Comparison of ENCODE assay signal across 8 mouse cellular contexts in the genomic region with DNA sequence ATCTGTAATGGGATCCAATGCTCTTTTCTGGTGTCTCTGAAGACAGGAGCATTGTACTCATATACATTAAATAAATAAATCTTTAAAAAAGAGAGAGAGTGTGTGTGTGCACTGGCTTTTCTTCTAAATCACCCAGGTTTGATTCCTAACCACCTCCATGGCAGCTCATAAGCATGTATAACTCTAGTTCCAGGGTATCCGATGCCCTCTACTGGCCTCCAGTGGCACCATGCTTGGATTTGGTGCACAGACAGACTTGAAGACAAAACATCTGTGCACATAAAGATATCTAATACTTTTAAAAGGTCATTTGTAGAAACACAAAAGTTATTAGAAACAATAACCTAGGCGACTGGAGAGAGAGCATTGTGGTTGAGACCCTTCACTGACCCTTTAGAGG. TPM values are rescaled to one million over a fixed set of nuclear protein-coding genes. Genes with fewer than 3 reads are reported as not detected.
DNase-seq lines count a peak whose midpoint lies in the region; ATAC-seq and TF ChIP-seq lines count a peak whose summit lies in the region.

No protein-coding gene starts in this region.

- H3K27ac ChIP-seq in embryonic facial prominence, embryonic 10.5 days (replicated peaks): no peak overlapping the region
- H3K27ac ChIP-seq in lung, postnatal 0 days (ENCODE audit: low read length): no peak overlapping the region

- H3K36me3 ChIP-seq in embryonic facial prominence, embryonic 10.5 days (replicated peaks): peaks cover 64% of the 10 kb centered on the region
- peaks cover 15% of the 10 kb centered on the region for H3K36me3 ChIP-seq in lung, postnatal 0 days (ENCODE audit: insufficient read depth, low read length)

- no peak overlapping the region for H3K9ac ChIP-seq in lung, postnatal 0 days (replicated peaks; ENCODE audit: low read depth)

- no peak for TF ChIP-seq EP300 in lung, postnatal 0 days (IDR thresholded peaks at IDR 0.05)

- no peak overlapping the region for H3K4me3 ChIP-seq in embryonic facial prominence, embryonic 10.5 days
- no peak overlapping the region for H3K4me3 ChIP-seq in lung, postnatal 0 days (ENCODE audit: low read depth, low read length)

- H3K9me3 ChIP-seq in embryonic facial prominence, embryonic 10.5 days: no peaks in the 10 kb centered on the region
- no peaks in the 10 kb centered on the region for H3K9me3 ChIP-seq in lung, postnatal 0 days (ENCODE audit: low read length)

- peak; percentile 85 for TF ChIP-seq CTCF in lung, postnatal 0 days (IDR thresholded peaks at IDR 0.05)

- ATAC-seq in lung, postnatal 0 days: no peak; the same call in 1 of the 2 replicates

- H3K4me2 ChIP-seq in lung, postnatal 0 days (replicated peaks; ENCODE audit: low read depth, low read length): no peak overlapping the region

- no peaks in the 10 kb centered on the region for H3K4me1 ChIP-seq in embryonic facial prominence, embryonic 10.5 days
- no peaks in the 10 kb centered on the region for H3K4me1 ChIP-seq in lung, postnatal 0 days (ENCODE audit: insufficient read depth, low read depth, low read length)

- H3K27me3 ChIP-seq in embryonic facial prominence, embryonic 10.5 days (replicated peaks; ENCODE audit: low read depth, poor library complexity, severe bottlenecking): no peaks in the 10 kb centered on the region
- H3K27me3 ChIP-seq in lung, postnatal 0 days (replicated peaks; ENCODE audit: insufficient read depth, low read length): no peaks in the 10 kb centered on the region

- DNase-seq in adrenal gland, adult 18-20 months (ENCODE audit: low spot score in 2 of 2): peak; percentile 8 to 31
- no peak for DNase-seq in adrenal gland, adult 8-10 months
- DNase-seq in left cerebral cortex, adult 18-20 months (ENCODE audit: low spot score in 2 of 2): peak; percentile 16 to 33
- no peak for DNase-seq in left cerebral cortex, adult 8-10 months (ENCODE audit: low spot score in 2 of 2)
- peak; percentile 80 for DNase-seq in NIH3T3 (ENCODE audit: low read depth)
- DNase-seq in embryonic facial prominence, embryonic 10.5 days (ENCODE audit: low spot score): peak; percentile 49
- DNase-seq in lung, postnatal 0 days (ENCODE audit: low spot score): peak; percentile 71
- DNase-seq in testis, postnatal 10 days (ENCODE audit: low spot score): no peak

- 48% methylated on average over 2 of the region's 2 CpGs for WGBS in embryonic facial prominence, embryonic 10.5 days
- whole genome bisulfite sequencing in lung, postnatal 0 days: 50% methylated on average over 2 of the region's 2 CpGs

RNA-seq across cellular contexts. Expression of a gene that starts 9.5 kb away (rescaled TPM):
- total RNA-seq in adrenal gland, adult 18-20 months (2021): 10 to 100 TPM; 18.9 to 25.9 TPM
- total RNA-seq in adrenal gland, adult 8-10 months (2022): 10 to 100 TPM; 21.0 to 35.6 (median 27.4) TPM
- 10 to 100 TPM; 46.2 to 50.5 TPM for total RNA-seq in left cerebral cortex, adult 18-20 months (2021)
- 10 to 100 TPM; 56.7 to 67.4 (median 63.1) TPM for total RNA-seq in left cerebral cortex, adult 8-10 months (2022)
- polyA plus RNA-seq in embryonic facial prominence, embryonic 10.5 days (2016; fragmentation: Nextera tagmentation; extraction: Ambion mirVana): 10.5 and 12.6 TPM in 2 replicates
- polyA plus RNA-seq in lung, postnatal 0 days (2015; fragmentation: Nextera tagmentation; extraction: Ambion mirVana): 5.8 and 6.3 TPM in 2 replicates

RNA-seq across cellular contexts. Expression of a gene that starts 35.7 kb away (rescaled TPM):
- total RNA-seq in adrenal gland, adult 18-20 months (2021): under 1 TPM; 0.32 to 0.63 TPM
- 1 to 10 TPM in 3 of 4 experiments, under 1 TPM in 1; 0.58 to 3.1 (median 2.2) TPM for total RNA-seq in adrenal gland, adult 8-10 months (2022)
- total RNA-seq in left cerebral cortex, adult 18-20 months (2021): 1 to 10 TPM; 3.7 to 4.3 TPM
- 1 to 10 TPM; 2.0 to 3.0 (median 2.5) TPM for total RNA-seq in left cerebral cortex, adult 8-10 months (2022)
- polyA plus RNA-seq in embryonic facial prominence, embryonic 10.5 days (2016; fragmentation: Nextera tagmentation; extraction: Ambion mirVana): 0.77 TPM in 1 of 2 replicates, not detected in the other
- 0.76 and 0.81 TPM in 2 replicates for polyA plus RNA-seq in lung, postnatal 0 days (2015; fragmentation: Nextera tagmentation; extraction: Ambion mirVana)

RNA-seq across cellular contexts. Expression of a gene that starts 45.2 kb away (rescaled TPM):
- not detected for total RNA-seq in adrenal gland, adult 18-20 months (2021)
- total RNA-seq in adrenal gland, adult 8-10 months (2022): not detected
- total RNA-seq in left cerebral cortex, adult 18-20 months (2021): under 1 TPM; 0.30 TPM
- total RNA-seq in left cerebral cortex, adult 8-10 months (2022): under 1 TPM; 0.53 to 0.78 (median 0.66) TPM
- polyA plus RNA-seq in embryonic facial prominence, embryonic 10.5 days (2016; fragmentation: Nextera tagmentation; extraction: Ambion mirVana): not detected in 2 replicates
- not detected in 2 replicates for polyA plus RNA-seq in lung, postnatal 0 days (2015; fragmentation: Nextera tagmentation; extraction: Ambion mirVana)

Comparison
In these comparisons a context has a peak if more than half of its experiments do, and no peak if none do; other contexts are left out.
1. DNase-seq: peak in adrenal gland, adult 18-20 months (2 of 2), left cerebral cortex, adult 18-20 months (2 of 2), NIH3T3 (single experiment), embryonic facial prominence, embryonic 10.5 days (single experiment) and lung, postnatal 0 days (single experiment); none in adrenal gland, adult 8-10 months (single experiment), left cerebral cortex, adult 8-10 months (0 of 2) and testis, postnatal 10 days (single experiment).